Mouse (Mus musculus): Measurements from ENCODE around the gene Lrp5.
A peak's percentile ranks its signal among the peaks of the same experiment; 100 is the strongest.
"Not testable (repeated sequence)": the region's sequence is repeated elsewhere in the genome, so short reads cannot be mapped to it uniquely, and the experiment has no call there.

Gene Lrp5

GRCm38 (mm10) chr19:3612534-3613273 is 73.7 kb downstream of the Lrp5 start:
- DNase-seq (ENCODE audit: low spot score in 2 of 2), result no peak

DNA sequence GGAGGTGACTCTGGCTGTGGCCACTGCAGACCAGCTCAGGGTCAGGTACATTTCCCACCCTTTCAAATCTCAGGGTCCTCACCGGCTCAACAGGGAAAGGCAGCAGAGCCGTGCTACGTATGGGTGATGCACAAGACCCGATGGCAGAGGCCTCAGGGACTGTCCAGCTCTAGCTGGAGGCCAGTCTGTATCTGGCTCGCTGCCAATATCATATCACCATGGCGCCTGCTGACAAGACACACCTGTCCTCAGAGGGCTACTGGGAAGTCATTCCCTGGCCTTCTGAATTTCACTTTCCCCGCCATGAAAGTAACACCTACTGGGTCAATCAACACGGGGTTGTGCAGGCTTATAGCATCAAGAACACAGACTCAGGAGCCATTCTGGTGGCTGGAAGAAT is 74.6 kb downstream of the Lrp5 start:
- DNase-seq (ENCODE audit: low spot score in 2 of 2), result no peak

DNA sequence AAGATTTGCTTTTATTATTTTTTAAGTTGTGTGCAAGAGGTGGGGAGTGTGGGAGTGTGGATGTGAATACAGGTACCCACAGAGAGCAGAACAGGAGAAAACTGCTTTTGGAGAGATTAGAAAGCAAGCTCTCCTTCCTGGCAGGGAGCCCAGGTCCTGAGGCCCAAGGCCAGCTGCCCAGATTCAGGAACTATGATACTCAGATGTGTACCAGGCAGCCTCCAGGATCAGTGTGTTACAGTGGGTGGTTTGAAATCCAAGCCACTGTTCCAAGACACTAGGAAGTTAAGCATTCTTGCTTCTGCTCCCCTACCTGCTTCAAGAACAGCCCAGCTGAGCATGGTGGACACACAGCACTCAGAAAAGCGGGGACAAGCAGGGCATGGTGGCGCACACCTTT is 75.5 kb downstream of the Lrp5 start:
- DNase-seq (ENCODE audit: low spot score in 2 of 2), result no peak

- no peak for DNase-seq (ENCODE audit: low spot score in 2 of 2)
Measured at GRCm38 (mm10) chr19:3609826-3610225, 76.5 kb downstream of the Lrp5 start.

- no peak for DNase-seq (ENCODE audit: low spot score in 2 of 2)
Measured at GRCm38 (mm10) chr19:3594316-3594715, 92.0 kb downstream of the Lrp5 start.

DNA sequence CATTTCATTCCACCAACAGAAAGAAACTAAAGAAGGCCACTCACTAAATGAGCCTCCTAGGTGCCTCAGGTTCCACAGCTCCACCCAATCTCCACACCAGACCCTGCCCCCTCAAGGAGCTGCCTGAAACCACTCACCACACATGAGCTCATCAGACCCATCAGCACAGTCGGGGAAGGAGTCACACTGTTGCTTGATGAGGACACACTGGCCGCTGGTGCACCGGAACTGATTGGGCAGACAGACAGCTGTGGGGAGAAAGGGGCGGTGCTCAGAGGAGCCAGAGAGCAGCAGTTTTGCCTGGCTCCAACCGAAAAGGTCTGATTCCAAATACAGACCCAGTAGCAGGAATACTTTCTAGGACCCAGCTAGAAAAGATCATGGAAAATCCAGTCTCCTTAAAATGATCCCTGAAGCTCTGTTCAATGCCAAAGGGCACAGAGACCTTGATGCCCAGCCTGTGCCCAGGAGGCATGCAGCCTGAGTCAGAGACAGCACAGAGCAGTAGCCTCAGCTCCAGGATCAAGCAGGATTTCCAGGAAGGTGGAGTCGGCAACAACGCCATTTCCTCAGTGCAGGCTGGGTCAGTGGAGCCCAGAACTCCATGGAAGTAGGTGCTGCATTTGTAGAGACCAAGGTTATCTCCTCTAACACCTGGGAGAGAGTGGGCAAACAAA is 92.8 kb downstream of the Lrp5 start:
- no peak for DNase-seq (ENCODE audit: low spot score in 2 of 2)

- no peak for DNase-seq (ENCODE audit: low spot score in 2 of 2)
Measured at GRCm38 (mm10) chr19:3589968-3590367, 96.4 kb downstream of the Lrp5 start.

DNA sequence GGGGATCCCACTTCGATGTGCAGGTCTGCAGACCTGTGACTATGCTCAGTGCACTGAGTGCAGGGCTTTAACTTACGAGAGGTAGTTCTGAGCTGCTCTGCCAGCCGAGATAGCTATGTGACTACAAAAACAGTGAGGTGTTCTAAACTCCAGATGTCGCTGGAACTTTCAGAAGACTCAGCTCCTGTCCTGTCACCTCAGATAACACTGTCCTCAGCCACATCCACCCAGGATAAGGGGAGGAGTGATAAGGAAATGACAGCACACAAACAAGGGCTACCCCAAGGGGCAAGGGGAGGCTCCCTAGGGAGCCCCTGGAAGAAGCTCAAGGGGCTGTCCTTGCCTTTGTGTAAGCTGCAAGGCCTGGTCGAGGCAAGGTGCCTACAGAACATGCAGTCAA is 96.8 kb downstream of the Lrp5 start:
- no peak for DNase-seq (ENCODE audit: low spot score in 2 of 2)

GRCm38 (mm10) chr19:3587729-3588128 is 98.6 kb downstream of the Lrp5 start:
- not testable (repeated sequence) for DNase-seq (ENCODE audit: low spot score in 2 of 2)

DNA sequence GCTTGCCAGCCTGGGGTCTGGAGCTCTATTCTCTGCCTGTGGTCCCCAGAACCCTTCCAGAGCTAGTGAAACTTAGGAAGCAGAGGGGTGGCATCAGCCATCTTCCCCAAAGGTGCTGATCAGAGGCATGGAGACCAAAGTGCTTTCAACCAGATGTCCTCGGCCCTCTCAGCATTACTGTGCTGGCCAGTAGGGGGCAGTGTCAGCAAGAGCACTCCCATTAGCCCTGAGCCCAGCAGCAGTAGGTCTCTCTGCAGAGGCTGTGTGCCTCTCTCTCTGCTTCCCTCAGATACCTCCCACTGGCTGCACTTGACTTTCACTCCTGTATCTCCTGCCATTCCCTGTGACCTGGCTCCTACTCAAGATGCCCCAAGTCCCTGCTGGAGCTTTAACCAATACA is 99.8 kb downstream of the Lrp5 start:
- DNase-seq (ENCODE audit: low spot score in 2 of 2), result peak in 1 of 2 experiments; percentile 39

DNA sequence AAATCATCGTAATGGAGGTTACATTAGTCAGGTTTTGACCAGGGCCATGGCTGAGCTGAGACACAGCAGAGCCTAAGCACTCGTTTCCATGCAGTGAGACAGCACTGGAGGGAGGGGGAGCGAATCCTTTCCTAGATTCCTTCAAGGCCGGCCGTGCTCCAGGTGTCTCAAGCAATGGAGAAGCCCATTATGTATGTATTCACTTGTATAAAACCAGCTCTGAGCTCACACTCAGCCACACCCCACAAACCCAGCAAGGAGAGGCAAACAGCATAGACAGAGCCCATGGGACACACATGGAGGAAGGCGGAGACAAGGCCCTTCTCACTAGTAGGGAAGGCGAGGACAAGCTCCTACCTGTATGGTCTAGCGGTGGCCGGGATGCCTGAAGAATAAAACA is 100.3 kb downstream of the Lrp5 start:
- no peak for DNase-seq (ENCODE audit: low spot score in 2 of 2)

DNA sequence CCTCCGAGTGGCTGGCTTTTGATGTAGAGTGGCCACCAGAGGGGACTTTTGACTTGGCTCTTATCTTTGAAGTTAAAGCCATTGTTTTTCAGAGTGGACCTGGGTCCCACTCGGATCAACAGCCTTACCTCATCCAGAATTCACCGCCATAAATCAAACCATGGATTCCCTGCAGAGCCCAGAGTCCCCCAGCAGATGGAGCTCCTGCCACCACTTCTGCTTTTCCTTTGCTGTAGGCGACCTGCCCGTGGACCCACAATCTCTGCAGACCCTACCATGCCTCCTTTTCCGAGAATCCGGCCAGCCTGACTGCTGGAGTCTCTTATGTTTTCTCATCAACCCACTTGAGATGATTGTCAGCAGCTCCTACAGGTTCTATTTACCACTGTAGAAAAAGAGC is 105.0 kb downstream of the Lrp5 start:
- peak in 1 of 2 experiments; percentile 47 for DNase-seq (ENCODE audit: low spot score in 2 of 2)

- no peak for DNase-seq (ENCODE audit: low spot score in 2 of 2)
Measured at GRCm38 (mm10) chr19:3577911-3578290, 108.5 kb downstream of the Lrp5 start.

DNA sequence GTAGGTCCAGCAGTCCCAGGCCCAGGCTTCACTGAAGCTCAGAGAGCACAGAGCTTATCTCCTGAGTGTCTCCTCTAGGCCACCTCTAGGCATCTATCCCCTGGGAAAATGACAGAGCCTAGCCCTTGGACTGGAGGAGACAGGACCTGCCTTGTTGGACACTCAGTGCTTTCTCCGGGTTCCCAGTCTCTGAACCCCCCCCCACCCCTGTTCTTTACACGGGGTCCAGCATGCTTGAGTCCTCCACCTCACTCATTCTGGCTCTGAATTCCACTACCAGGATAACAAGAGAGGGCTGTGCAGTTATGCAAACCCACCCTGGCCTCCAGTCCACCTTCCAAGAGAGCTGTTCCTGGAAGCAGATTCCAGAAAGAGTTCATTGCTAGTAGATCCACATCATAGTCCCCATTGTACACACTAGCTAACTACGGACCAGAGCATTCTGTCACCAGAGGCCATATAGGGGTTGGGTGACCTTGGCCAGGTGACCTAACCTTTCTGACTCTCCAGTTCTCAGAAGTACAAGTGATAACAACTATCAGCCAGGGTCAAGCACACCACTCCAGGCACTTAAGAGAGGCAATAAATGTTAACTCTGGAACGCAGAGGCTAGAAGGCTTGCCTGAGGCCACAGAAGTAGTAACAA is 109.0 kb downstream of the Lrp5 start:
- no peak for DNase-seq (ENCODE audit: low spot score in 2 of 2)

- no peak for DNase-seq (ENCODE audit: low spot score in 2 of 2)
Measured at GRCm38 (mm10) chr19:3576451-3577264, 109.7 kb downstream of the Lrp5 start.

DNA sequence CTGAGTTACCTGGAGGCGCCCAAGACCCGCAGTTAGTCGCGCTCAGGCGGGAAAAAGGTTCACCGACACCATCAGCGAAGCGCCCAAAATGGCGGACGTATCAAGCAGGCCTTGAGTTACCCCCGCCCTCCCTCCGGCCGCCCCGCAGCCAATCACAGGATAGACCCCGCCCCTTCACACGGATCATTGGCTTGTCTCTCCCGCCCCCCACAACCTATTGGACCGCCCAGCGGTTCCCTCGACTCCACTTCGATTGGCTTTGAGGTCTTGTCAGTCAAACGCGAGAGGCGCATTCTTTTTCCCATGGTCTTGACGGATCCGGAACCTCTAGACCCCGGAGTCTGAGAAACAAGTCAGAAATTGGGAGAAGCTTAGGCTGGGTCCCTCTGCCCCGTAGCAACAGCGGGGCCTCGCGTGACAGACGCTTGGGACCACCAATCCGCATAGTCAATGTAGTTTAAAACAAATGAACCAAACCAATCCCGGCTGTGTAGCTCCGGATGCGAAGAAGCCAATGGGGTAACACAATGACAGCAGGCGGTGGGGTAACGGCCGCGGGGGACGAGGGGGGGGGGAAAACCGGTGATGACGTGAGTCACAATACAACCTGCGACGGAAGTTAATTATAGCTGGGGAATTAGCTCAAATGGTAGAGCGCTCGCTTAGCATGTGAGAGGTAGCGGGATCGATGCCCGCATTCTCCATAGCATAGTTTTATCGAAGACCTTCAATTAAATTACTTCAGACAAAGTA is 110.6 kb downstream of the Lrp5 start, which contains the start of gene Ppp6r3:
Ppp6r3 (minus strand) TSS at position 118 of the 753 bp plus-strand sequence.
- DNase-seq (ENCODE audit: low spot score in 2 of 2), result peak; percentile 99

DNA sequence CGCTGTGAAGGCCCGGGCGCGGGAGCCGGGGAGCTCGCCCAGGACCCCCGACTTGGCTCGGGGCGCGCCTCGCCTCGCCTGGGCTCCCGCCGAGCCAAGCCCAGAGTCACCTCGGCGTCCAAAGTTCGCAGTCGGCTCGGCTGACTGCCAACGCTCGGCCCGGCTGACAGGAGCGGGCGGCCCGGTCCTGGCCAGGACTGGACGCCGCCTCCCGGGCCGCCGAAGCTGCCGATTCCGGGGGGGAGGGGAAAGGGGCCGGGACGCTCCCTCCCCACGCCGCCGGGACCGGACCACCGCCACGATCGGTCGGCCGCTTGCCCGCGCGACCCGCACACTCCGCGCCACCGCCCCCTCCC is 111.1 kb downstream of the Lrp5 start:
- DNase-seq (ENCODE audit: low spot score in 2 of 2), result no peak

DNA sequence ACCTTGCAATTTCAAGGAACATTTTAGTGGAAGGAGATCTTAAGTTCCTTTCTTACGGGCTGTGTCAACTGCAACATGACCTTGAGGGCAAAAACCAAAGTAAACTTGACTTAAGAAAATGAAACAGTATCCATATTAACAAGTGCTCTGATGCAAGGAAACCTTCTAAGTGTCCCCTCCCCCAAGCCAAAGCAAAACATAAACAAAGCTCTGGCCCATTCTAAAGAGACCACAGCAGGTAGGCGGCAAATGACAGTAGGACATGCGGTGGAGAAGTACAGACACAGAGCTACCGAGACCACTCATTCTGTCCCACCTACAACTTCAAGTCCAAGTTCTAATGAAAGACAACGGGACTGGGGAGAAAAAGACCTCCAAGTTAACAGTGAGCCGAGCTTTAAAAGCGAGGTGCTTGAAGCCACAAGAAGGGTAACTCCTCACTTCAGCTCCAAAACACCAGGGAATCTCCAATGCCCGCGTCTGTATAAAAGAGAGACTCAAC is 111.7 kb downstream of the Lrp5 start:
- DNase-seq (ENCODE audit: low spot score in 2 of 2), result no peak

- DNase-seq (ENCODE audit: low spot score in 2 of 2), result peak; percentile 56 to 73
Measured at GRCm38 (mm10) chr19:3564309-3564708, 122.1 kb downstream of the Lrp5 start.

GRCm38 (mm10) chr19:3562752-3563151 is 123.6 kb downstream of the Lrp5 start:
- peak; percentile 47 to 49 for DNase-seq (ENCODE audit: low spot score in 2 of 2)

DNA sequence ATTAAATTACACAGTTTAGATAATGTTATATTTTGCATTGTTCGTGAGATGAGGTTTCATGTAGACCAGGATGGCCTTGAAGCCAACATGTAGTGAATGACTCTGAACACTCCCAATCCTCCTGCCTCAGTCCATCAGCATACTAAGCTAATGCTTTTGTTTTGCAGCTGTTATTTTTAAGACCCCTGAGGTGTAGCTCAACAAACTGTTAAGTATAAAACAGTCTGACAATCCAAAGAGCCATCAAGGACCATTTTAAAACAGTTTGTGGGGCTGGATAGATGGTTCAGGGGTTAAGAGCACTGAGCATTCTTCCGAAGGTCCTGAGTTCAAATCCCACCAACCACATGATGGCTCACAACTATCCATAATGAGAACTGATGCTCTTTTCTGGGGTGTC is 124.1 kb downstream of the Lrp5 start:
- DNase-seq (ENCODE audit: low spot score in 2 of 2), result no peak

All from heart, adult 9 months (tissue).